Mouse (Mus musculus) cerebellum, adult 2 months (tissue): ENCODE data around the gene Sucla2. TPM values are rescaled to one million over a fixed set of nuclear protein-coding genes. Genes with fewer than 3 reads are reported as not detected.

Source experiments
- DNase-seq, 2 experiments: peaks; one replicate each; pipeline ENCODE4 v3.0.0; 2021
- H3K27ac ChIP-seq: fragments of 200-500 bp; 2 replicates; pipeline ENCODE4 v1.5.1; 2012; ENCODE audit warnings: low read length, control low read depth, inconsistent platforms; ENCODE audit not compliant: insufficient read depth
- H3K27me3 ChIP-seq: fragments of 200-500 bp; 2 replicates; pipeline ENCODE4 v1.6.1; 2012; ENCODE audit warnings: inconsistent platforms, mild to moderate bottlenecking, low read length, moderate library complexity; ENCODE audit not compliant: control insufficient read depth, insufficient read depth
- H3K4me1 ChIP-seq: fragments of 200-500 bp; 2 replicates; pipeline ENCODE4 v1.6.1; 2011; ENCODE audit warnings: low read length; ENCODE audit not compliant: control insufficient read depth, insufficient read depth
- H3K4me3 ChIP-seq: fragments of 200-500 bp; replicated peaks from 2 replicates; pipeline ENCODE3; 2011; ENCODE audit warnings: mild to moderate bottlenecking, low read depth, low read length, control low read depth; ENCODE audit not compliant: insufficient read depth
- CTCF ChIP-seq: fragments of 200-500 bp; IDR thresholded peaks from 2 replicates; pipeline ENCODE4 v1.5.1; 2011; ENCODE audit warnings: low read depth, mild to moderate bottlenecking, control low read depth, low read length, moderate library complexity, borderline replicate concordance; ENCODE audit not compliant: insufficient read depth
- POLR2A ChIP-seq: fragments of 200-500 bp; IDR thresholded peaks from 2 replicates; pipeline ENCODE4 v1.6.1; 2011; ENCODE audit warnings: low read length, control low read depth, borderline replicate concordance; ENCODE audit not compliant: insufficient read depth
- WGBS: fragments of 180-500 bp; shearing (Covaris S2); methylation state at CpG from one replicate; pipeline ENCODE4 v1.1.7; 2018; 5-methylcytosine and 5-hydroxymethylcytosine counted together
- polyA plus RNA-seq: library from polyadenylated mRNA; depleted of rRNA; stranded (reverse); fragments of >200 nt; gene quantifications from 2 replicates; pipeline ENCODE4 v1.2.3, GENCODE M21; 2012

The Sucla2 gene
- polyA plus RNA-seq, 1 experiment, result 164 TPM

DNA sequence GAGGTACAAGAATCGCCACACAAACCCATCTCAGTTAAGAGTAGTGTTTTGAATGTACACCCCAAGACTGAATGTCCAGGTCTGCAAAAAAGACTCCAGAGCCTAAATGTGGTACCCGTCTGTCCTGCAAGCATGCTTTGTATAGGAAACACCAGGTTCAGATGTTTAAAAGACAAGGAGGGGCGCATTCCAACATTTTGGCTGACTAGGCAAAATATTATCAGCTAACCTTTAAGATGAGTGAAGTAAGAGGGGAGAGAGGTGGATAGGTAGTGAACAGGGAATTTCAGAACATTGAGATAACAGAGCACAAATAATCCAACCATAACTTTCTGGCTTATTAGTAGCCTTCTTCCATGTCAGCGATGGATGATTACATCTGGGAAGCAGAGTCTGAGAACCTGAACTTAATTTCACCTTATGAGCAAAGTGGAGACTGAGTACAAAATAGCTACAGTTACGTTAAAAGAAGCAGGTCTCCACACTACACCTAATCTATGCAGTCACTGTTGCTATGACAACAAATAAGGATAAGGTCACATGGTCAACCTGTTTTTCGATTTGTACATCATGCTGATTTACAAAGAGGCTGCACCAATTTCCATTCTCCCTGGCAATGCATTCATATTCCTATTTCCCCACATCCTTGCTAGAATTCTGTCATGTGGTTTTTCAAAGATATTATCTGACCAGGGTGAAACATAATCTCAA is 8.8 kb downstream of the Sucla2 start:
- H3K4me1 ChIP-seq, result no peaks in the 10 kb centered on the region
- no peak overlapping the region for H3K27ac ChIP-seq
- WGBS, result 69% methylated on average over 6 of the region's 6 CpGs
- no peak for TF ChIP-seq POLR2A
- TF ChIP-seq CTCF, result no peak
- H3K4me3 ChIP-seq, result no peak overlapping the region
- no peak for DNase-seq
- no peaks in the 10 kb centered on the region for H3K27me3 ChIP-seq

DNA sequence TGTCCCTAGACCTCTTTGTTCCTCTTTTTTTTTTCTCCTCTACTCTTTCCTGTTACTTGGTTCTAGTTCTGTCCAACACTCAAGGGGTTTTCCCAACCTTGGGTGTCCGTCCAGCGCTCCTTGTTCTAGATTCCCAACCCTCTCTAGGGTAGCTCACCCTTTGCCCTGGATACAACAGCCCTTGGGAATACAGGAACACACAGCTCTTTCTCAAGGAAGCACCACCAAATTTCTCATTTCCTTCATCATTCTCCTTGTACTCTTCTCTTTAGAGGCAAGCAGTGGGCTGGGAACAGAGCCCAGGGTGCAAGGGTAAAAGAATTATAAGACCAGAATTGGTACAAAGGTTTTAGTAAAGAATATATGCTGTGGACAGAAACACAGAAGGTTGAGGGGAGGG is 10.5 kb downstream of the Sucla2 start:
- TF ChIP-seq POLR2A (no peak), CTCF (no peak)
- no peaks in the 10 kb centered on the region; the same call in 1 of the 2 replicates for H3K27me3 ChIP-seq
- H3K4me3 ChIP-seq, result no peak overlapping the region
- H3K4me1 ChIP-seq, result no peaks in the 10 kb centered on the region
- WGBS, result 90% methylated on average over 2 of the region's 2 CpGs
- no peak overlapping the region for H3K27ac ChIP-seq
- DNase-seq, result no peak

GRCm38 (mm10) chr14:73543781-73544180 is 18.7 kb downstream of the Sucla2 start:
- TF ChIP-seq CTCF (no peak), POLR2A (no peak)
- H3K27ac ChIP-seq, result no peak overlapping the region
- H3K27me3 ChIP-seq, result no peaks in the 10 kb centered on the region; the same call in 1 of the 2 replicates
- 32% methylated on average over 6 of the region's 6 CpGs for WGBS
- no peak for DNase-seq
- H3K4me3 ChIP-seq, result no peak overlapping the region
- H3K4me1 ChIP-seq, result no peaks in the 10 kb centered on the region

DNA sequence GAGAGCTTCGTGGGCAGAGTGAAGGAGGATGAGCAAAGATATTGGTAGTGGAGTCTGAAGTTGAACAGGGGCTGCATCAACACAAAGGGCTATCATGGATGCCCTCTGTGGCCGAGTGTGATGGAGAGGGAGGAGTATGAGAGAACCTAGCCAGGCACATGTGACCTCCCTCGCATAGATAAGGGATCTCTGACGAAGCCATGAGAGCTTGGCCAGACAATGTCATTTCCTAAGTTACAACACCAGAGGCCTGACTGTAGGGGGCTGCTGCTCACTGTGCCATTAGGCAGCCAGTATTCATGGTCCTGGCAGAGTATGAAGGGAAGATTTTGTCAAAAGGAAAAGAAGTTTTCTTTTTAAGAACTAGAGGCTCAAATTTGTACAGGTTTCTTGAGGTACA is 21.9 kb downstream of the Sucla2 start:
- 47% methylated on average over 4 of the region's 4 CpGs for WGBS
- H3K27me3 ChIP-seq, result no peaks in the 10 kb centered on the region
- H3K27ac ChIP-seq, result no peak overlapping the region
- DNase-seq, result no peak
- no peaks in the 10 kb centered on the region for H3K4me1 ChIP-seq
- no peak overlapping the region for H3K4me3 ChIP-seq
- TF ChIP-seq CTCF (no peak), POLR2A (no peak)

GRCm38 (mm10) chr14:73548051-73548450 is 22.9 kb downstream of the Sucla2 start, which contains the start of gene Nudt15:
TSS of gene Nudt15 (minus strand) at chr14:73548242.
- TF ChIP-seq CTCF, result no peak
- TF ChIP-seq POLR2A, result no peak
- no peaks in the 10 kb centered on the region for H3K4me1 ChIP-seq
- no peak within 1 kb of the TSS for H3K27ac ChIP-seq
- no peak for DNase-seq
- no peaks in the 10 kb centered on the region for H3K27me3 ChIP-seq
- WGBS, result 80% methylated on average over 3 of the region's 3 CpGs
- H3K4me3 ChIP-seq, result no peak within 1 kb of the TSS

DNA sequence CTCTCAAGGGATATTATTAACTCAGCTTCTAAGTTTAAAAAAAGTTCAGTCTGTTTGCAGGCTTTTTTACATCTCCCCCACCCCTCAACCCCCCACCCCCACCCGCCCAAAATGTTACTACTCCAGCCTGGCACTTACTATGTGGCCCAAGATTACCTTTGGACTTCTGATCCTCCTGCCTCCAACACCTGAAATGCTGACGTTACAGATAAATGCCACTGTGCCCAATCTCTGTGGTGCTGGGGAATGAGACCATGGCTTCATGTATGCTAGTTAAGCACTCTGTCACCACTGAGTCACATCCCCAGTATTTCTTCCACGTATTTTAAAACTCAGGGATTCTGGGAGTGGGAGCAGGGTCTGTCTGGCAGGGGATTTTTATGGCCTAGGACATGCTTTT is 25.2 kb downstream of the Sucla2 start:
- Histone ChIP-seq H3K4me1 (no peaks in the 10 kb centered on the region), H3K4me3 (no peak overlapping the region), H3K27ac (no peak overlapping the region), H3K27me3 (no peaks in the 10 kb centered on the region)
- TF ChIP-seq POLR2A (no peak), CTCF (no peak)
- DNase-seq, result no peak
- WGBS, result 58% methylated on average over 3 of the region's 3 CpGs

DNA sequence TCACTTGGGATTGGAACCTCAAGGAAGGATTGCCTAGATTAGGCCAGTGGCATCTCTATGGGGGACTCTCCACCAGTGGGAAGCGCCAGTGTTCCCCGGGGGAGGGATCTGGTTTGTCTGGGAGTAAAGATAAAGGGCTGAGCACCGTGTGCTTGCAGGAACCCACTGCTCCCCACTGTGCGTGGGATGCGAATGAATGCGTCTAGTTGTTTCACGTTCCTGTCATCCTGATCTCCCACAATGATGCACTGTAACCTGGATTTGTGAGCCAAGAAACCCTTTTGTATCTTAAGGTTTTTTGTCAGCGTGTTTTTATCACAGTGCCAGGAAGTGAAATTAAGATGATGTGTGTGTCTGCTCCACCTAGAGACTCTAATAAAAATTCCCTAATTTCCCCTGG is 25.6 kb downstream of the Sucla2 start:
- TF ChIP-seq CTCF (no peak), POLR2A (no peak)
- Histone ChIP-seq H3K27ac (no peak overlapping the region), H3K4me1 (no peaks in the 10 kb centered on the region), H3K27me3 (no peaks in the 10 kb centered on the region), H3K4me3 (no peak overlapping the region)
- whole genome bisulfite sequencing, result 26% methylated on average over 8 of the region's 8 CpGs
- DNase-seq, result no peak

GRCm38 (mm10) chr14:73551164-73551563 is 26.0 kb downstream of the Sucla2 start:
- H3K4me3 ChIP-seq, result no peak overlapping the region
- WGBS, result 72% methylated on average over 6 of the region's 6 CpGs
- no peak for DNase-seq
- no peak overlapping the region for H3K27ac ChIP-seq
- no peak for TF ChIP-seq POLR2A
- TF ChIP-seq CTCF, result no peak
- peaks cover 1% of the 10 kb centered on the region; the same call in 1 of the 2 replicates for H3K4me1 ChIP-seq
- H3K27me3 ChIP-seq, result no peaks in the 10 kb centered on the region
